Mouse (Mus musculus) small intestine, adult 2 months (tissue): ENCODE measurements around the gene AW549877. TPM values are rescaled to one million over a fixed set of nuclear protein-coding genes. Genes with fewer than 3 reads are reported as not detected.

Experiments
- H3K27ac ChIP-seq: fragments of 200-500 bp; 2 replicates; pipeline ENCODE4 v1.5.1; 2012; ENCODE audit warnings: low read depth, low read length, control low read depth, inconsistent platforms; ENCODE audit not compliant: insufficient read depth
- H3K27me3 ChIP-seq: fragments of 200-500 bp; 2 replicates; pipeline ENCODE4 v1.6.1; 2012; ENCODE audit warnings: mild to moderate bottlenecking, moderate library complexity, low read length, inconsistent platforms; ENCODE audit not compliant: control insufficient read depth, insufficient read depth
- H3K36me3 ChIP-seq: fragments of 200-500 bp; 2 replicates; pipeline ENCODE4 v1.6.1; 2012; ENCODE audit warnings: mild to moderate bottlenecking, low read length, control low read depth, inconsistent platforms; ENCODE audit not compliant: control insufficient read depth, insufficient read depth
- H3K4me1 ChIP-seq: fragments of 200-500 bp; 2 replicates; pipeline ENCODE4 v1.6.1; 2012; ENCODE audit warnings: low read length, inconsistent platforms, mixed read lengths; ENCODE audit not compliant: control insufficient read depth, insufficient read depth, insufficient read length
- H3K4me3 ChIP-seq: fragments of 200-500 bp; 2 replicates; pipeline ENCODE4 v1.5.1; 2012; ENCODE audit warnings: low read depth, mild to moderate bottlenecking, control low read depth, inconsistent platforms, low read length, moderate library complexity
- CTCF ChIP-seq: fragments of 200-500 bp; IDR thresholded peaks from 2 replicates; pipeline ENCODE4 v1.5.1; 2012; ENCODE audit warnings: low read depth, mild to moderate bottlenecking, control low read depth, inconsistent platforms, low read length, moderate library complexity, mixed read lengths; ENCODE audit not compliant: insufficient replicate concordance, insufficient read length; ENCODE audit errors: extremely low read depth
- POLR2A ChIP-seq: fragments of 200-500 bp; IDR thresholded peaks from 2 replicates; pipeline ENCODE4 v1.6.1; 2012; ENCODE audit warnings: low read depth, mild to moderate bottlenecking, control low read depth, inconsistent platforms, low read length, moderate library complexity
- WGBS: fragments of 180-500 bp; shearing (Covaris S2); methylation state at CpG from one replicate; pipeline ENCODE4 v1.1.7; 2018; 5-methylcytosine and 5-hydroxymethylcytosine counted together
- polyA plus RNA-seq: library from polyadenylated mRNA; depleted of rRNA; stranded (reverse); fragments of >200 nt; gene quantifications from 2 replicates; pipeline ENCODE4 v1.2.3, GENCODE M21; 2012; rRNA removed

The AW549877 gene
- polyA plus RNA-seq, 1 experiment: 3.0 TPM

- 80% methylated on average over 8 of the region's 8 CpGs for WGBS
- TF ChIP-seq CTCF (no peak), POLR2A (no peak)
- Histone ChIP-seq H3K27me3 (no peaks in the 10 kb centered on the region), H3K4me3 (no peak overlapping the region), H3K36me3 (peaks cover 5% of the 10 kb centered on the region; the same call in 1 of the 2 replicates), H3K27ac (no peak overlapping the region), H3K4me1 (no peaks in the 10 kb centered on the region)
Observed at GRCm38 (mm10) chr15:3962251-3962650, 33.3 kb downstream of the AW549877 start.

- H3K4me3 ChIP-seq: no peak overlapping the region
- WGBS: 33% methylated on average over 1 of the region's 1 CpGs
- no peak for TF ChIP-seq POLR2A
- no peak for TF ChIP-seq CTCF
- H3K27me3 ChIP-seq: no peaks in the 10 kb centered on the region
- H3K27ac ChIP-seq: no peak overlapping the region
- peaks cover 2% of the 10 kb centered on the region; the same call in 1 of the 2 replicates for H3K36me3 ChIP-seq
- no peaks in the 10 kb centered on the region for H3K4me1 ChIP-seq
Observed at GRCm38 (mm10) chr15:3960094-3960493, 35.5 kb downstream of the AW549877 start.

DNA sequence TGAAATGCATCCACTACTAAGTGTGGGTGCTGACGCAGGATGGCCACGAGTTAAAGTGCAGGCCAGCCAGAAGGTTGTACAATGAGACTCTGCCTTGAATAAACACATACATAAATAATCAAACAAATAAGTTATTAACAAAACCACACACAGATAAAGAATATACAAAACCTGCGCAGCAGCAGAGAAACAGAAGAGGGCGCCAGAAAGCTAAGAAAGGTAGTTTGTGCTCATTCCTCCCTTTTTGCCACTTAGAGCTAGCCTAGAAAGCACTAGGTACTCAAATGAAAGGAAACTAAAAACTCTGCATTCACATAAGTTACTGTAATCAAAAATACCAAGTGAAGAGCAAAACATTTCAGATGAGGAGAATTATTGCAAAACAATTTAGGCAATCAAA lies 37.6 kb downstream of the AW549877 start:
- TF ChIP-seq POLR2A (no peak), CTCF (peak; percentile 10; the same call in 1 of the 2 replicates)
- Histone ChIP-seq H3K27ac (no peak overlapping the region), H3K36me3 (no peaks in the 10 kb centered on the region), H3K4me1 (no peaks in the 10 kb centered on the region), H3K27me3 (no peaks in the 10 kb centered on the region), H3K4me3 (no peak overlapping the region)
- 18% methylated on average over 4 of the region's 4 CpGs for WGBS

DNA sequence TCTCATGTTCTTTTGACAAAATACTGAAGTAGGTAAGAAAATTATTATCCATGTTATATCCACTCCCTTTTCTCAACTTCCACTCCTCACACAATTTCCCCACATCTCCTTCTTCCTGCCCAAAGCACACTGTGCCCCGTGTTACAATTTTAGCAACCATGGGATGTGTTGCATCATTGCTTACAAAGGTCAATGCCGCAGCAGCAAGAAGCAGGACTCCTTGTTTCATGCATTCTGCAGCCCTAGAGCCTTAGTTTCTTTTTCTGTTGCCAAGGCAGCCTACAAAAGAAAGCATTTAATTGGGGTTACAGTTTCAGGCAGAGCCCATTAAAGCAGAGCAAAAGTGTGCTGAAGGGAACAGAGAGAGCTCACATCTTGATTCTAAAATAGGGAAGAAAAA lies 40.6 kb downstream of the AW549877 start:
- TF ChIP-seq CTCF (no peak), POLR2A (no peak)
- H3K27ac ChIP-seq: no peak overlapping the region
- no peaks in the 10 kb centered on the region for H3K36me3 ChIP-seq
- H3K4me3 ChIP-seq: no peak overlapping the region
- 50% methylated on average over 2 of the region's 2 CpGs for WGBS
- H3K4me1 ChIP-seq: no peaks in the 10 kb centered on the region
- no peaks in the 10 kb centered on the region for H3K27me3 ChIP-seq

DNA sequence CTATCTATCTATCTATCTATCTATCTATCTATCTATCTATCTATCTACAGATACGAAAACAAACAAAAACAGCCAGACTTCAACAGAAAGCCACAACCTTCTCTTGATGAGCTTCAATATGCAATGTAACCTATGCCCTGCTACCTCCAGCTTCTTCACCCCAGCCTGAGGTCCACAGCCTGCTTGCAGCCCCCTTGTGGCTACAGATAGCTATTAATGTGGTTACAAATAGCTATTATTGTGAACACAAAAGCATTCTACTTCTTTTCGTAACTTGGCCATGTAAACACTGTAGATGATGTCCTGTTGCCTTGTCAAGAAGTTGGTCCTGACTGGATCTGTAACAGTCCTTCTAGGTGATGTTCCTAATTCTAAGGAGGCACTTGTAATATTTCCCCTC lies 57.4 kb downstream of the AW549877 start:
- TF ChIP-seq CTCF (no peak), POLR2A (no peak)
- 87% methylated on average over 2 of the region's 2 CpGs for WGBS
- H3K4me1 ChIP-seq: no peaks in the 10 kb centered on the region
- H3K4me3 ChIP-seq: no peak overlapping the region
- H3K36me3 ChIP-seq: no peaks in the 10 kb centered on the region
- H3K27me3 ChIP-seq: no peaks in the 10 kb centered on the region
- no peak overlapping the region for H3K27ac ChIP-seq

GRCm38 (mm10) chr15:3936056-3936455 lies 59.5 kb downstream of the AW549877 start:
- WGBS: 75% methylated on average over 3 of the region's 3 CpGs
- TF ChIP-seq CTCF (no peak), POLR2A (no peak)
- H3K4me3 ChIP-seq: no peak overlapping the region

GRCm38 (mm10) chr15:3933466-3933865 lies 62.1 kb downstream of the AW549877 start:
- TF ChIP-seq CTCF (no peak), POLR2A (no peak)
- Histone ChIP-seq H3K27ac (no peak overlapping the region), H3K27me3 (no peaks in the 10 kb centered on the region), H3K4me1 (no peaks in the 10 kb centered on the region), H3K36me3 (no peaks in the 10 kb centered on the region), H3K4me3 (no peak overlapping the region)
- 80% methylated on average over 4 of the region's 4 CpGs for WGBS

More at GRCm38 (mm10) chr15:3936056-3936455, 59.5 kb downstream of the AW549877 start:
- no peaks in the 10 kb centered on the region for H3K27me3 ChIP-seq
- no peak overlapping the region for H3K27ac ChIP-seq
- no peaks in the 10 kb centered on the region for H3K4me1 ChIP-seq
- H3K36me3 ChIP-seq: no peaks in the 10 kb centered on the region

Other genes with a start within 250 kb of the AW549877 start
- 6.1 and 10.8 TPM in 2 replicates for gene Fbxo4, start 16.2 kb downstream of the AW549877 start, polyA plus RNA-seq
- 20.7 and 29.4 TPM in 2 replicates for gene Oxct1, start 30.6 kb upstream of the AW549877 start, polyA plus RNA-seq